Mouse (Mus musculus): Measurements from ENCODE around the gene Syt11. TPM values are rescaled to one million over a fixed set of nuclear protein-coding genes. Genes with fewer than 3 reads are reported as not detected.
A peak's percentile ranks its signal among the peaks of the same experiment; 100 is the strongest.
"Not testable (repeated sequence)": the region's sequence is repeated elsewhere in the genome, so short reads cannot be mapped to it uniquely, and the experiment has no call there.

The Syt11 gene
- polyA plus RNA-seq, 1 experiment from 2014 or later, result 41.4 TPM

DNA sequence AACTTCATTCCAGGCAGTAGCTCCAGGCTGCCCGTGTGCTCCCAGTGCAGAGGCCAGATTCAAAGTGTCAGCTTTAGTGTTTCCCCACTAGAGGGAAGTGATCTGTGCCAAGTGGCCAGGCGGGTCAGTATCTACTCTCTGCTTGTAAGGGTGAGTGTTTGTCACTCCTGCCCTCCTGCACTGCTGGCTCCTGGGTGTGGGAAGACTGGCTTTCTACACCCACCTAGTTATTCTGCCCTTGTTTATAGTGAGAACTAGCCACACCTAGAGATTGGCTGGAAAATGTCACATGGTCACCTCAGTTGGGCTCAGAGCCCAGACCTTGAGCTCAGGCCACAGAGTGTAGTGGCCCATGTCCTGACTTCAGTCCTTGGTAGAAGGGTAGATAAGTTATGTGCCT lies 55.9 kb downstream of the Syt11 start:
- no peaks in the 10 kb centered on the region for H3K9me3 ChIP-seq
- 85% methylated on average over 2 of the region's 2 CpGs for WGBS
- H3K4me3 ChIP-seq, result no peak overlapping the region
- H3K27ac ChIP-seq, result no peak overlapping the region
- peaks cover 41% of the 10 kb centered on the region for H3K36me3 ChIP-seq
- no peaks in the 10 kb centered on the region for H3K27me3 ChIP-seq
- no peak for ATAC-seq (ENCODE audit: insufficient number of reproducible peaks, insufficient read depth, low FRiP score, low TSS enrichment)
- no peak overlapping the region for H3K4me2 ChIP-seq (replicated peaks)
- no peak overlapping the region for H3K9ac ChIP-seq
- H3K4me1 ChIP-seq, result peaks cover 19% of the 10 kb centered on the region; the same call in 1 of the 2 replicates

DNA sequence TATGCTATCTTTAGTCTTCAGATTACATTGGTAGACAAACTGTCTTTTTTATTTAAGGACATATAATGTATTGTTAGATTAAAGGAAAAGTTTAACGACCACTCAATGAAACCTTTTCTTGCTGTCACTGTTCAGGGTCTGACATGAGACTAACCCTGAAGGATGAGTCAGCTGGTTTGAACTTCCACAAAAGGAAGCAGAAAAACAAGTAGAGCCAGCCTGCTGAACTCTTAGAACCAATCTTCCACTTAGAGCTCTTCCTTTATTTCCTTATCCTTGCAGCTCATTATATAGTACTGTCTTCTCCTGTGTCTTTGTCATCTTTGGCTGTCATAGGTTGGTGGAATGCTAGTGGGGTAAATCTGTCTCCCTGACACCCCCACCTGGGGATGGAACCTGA lies 57.1 kb downstream of the Syt11 start:
- ATAC-seq (ENCODE audit: insufficient number of reproducible peaks, insufficient read depth, low FRiP score, low TSS enrichment), result no peak
- Histone ChIP-seq H3K4me2 (replicated peaks) (peak overlapping the region; percentile 37), H3K9ac (peak overlapping the region; percentile 20; the same call in 1 of the 2 replicates), H3K4me1 (peaks cover 19% of the 10 kb centered on the region; the same call in 1 of the 2 replicates), H3K27ac (0 out of 2 replicates have a peak overlapping the region, but pooled peaks have one; percentile 41), H3K36me3 (peaks cover 41% of the 10 kb centered on the region), H3K9me3 (no peaks in the 10 kb centered on the region), H3K4me3 (peak overlapping the region; percentile 13), H3K27me3 (no peaks in the 10 kb centered on the region)
- 58% methylated on average over 1 of the region's 1 CpGs for WGBS

DNA sequence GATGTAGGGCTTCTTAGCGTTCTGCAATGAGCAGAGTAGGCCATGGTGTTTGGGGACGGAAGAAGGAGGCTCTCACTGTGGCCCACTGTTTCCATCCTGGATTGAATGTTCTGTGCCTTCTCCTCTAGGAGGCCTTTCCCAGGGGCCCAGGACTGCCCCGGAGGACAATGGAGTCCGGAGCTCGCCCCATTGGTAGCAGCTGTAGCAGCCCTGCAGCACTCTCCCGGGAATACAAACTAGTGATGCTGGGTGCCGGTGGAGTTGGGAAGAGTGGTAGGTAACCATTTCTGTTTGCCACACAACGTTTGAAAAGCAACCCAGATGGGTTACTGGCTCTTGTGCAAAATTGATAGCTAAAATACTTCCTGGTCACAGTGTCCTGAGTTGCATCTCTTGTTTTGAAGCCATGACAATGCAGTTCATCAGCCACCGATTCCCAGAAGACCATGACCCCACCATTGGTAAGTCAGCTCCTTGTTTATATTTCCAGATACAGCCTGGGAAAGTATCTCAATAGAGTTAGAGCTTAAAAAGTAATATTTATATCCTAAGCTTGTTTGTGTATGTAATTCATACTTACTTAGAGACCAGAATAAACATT lies 57.7 kb downstream of the Syt11 start:
- H3K27ac ChIP-seq, result peak overlapping the region; percentile 73
- H3K4me1 ChIP-seq, result peaks cover 19% of the 10 kb centered on the region; the same call in 1 of the 2 replicates
- 9% methylated on average over 9 of the region's 9 CpGs for WGBS
- peak overlapping the region; percentile 78 for H3K4me2 ChIP-seq (replicated peaks)
- H3K9ac ChIP-seq, result peak overlapping the region; percentile 76
- ATAC-seq (ENCODE audit: insufficient number of reproducible peaks, insufficient read depth, low FRiP score, low TSS enrichment), result peak; percentile 70
- no peaks in the 10 kb centered on the region for H3K9me3 ChIP-seq
- peak overlapping the region; percentile 78 for H3K4me3 ChIP-seq
- no peaks in the 10 kb centered on the region for H3K27me3 ChIP-seq
- H3K36me3 ChIP-seq, result peaks cover 47% of the 10 kb centered on the region

DNA sequence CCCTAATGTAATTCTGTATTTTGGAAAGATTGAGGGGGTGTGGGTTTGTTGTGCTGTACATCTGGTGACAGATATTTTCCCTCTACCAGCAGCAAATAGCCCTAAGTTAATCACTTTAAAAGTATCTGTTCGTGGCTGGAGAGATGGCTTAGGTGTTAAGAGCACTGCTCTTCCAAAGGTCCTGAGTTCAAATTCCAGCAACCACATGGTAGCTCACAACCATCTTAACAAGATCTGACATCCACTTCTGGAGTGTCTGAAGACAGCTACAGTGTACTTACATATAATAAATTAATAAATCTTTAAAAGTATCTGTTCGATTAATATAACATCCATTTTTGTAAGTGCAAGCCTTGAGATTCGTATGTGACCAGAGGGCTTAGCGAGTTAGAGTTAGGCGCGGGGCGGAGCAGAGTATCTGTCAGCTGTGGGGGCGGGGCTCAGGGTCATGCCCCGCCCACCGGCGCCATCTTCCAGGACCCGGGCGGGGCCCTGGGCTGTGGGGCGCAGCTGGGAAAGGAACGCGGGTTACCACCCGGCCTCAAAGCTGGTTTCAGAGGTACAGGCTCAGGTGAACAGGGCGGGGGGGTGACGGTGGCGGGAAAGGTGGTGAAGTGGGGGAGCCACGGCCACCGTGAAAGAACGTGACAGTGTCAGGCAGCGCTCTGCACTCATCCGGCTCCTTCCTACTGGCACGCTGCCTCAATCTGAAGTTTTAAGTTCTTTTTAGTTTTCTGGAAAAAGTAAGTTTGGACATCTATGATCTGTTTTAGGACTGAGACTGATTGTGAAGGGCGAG lies 58.4 kb downstream of the Syt11 start, which contains the start of gene Rit1:
Gene Rit1 (plus strand): TSS at position 440 of the 799 bp plus-strand sequence.
- Histone ChIP-seq H3K4me1 (peaks cover 19% of the 10 kb centered on the region; the same call in 1 of the 2 replicates), H3K36me3 (peaks cover 53% of the 10 kb centered on the region), H3K9ac (peak within 1 kb of the TSS; percentile 76), H3K4me2 (replicated peaks) (peak within 1 kb of the TSS; percentile 78), H3K4me3 (peak within 1 kb of the TSS; percentile 78), H3K9me3 (no peaks in the 10 kb centered on the region), H3K27me3 (no peaks in the 10 kb centered on the region), H3K27ac (peak within 1 kb of the TSS; percentile 73)
- 3% methylated on average over 27 of the region's 27 CpGs for WGBS
- ATAC-seq (ENCODE audit: insufficient number of reproducible peaks, insufficient read depth, low FRiP score, low TSS enrichment), result peak; percentile 93

DNA sequence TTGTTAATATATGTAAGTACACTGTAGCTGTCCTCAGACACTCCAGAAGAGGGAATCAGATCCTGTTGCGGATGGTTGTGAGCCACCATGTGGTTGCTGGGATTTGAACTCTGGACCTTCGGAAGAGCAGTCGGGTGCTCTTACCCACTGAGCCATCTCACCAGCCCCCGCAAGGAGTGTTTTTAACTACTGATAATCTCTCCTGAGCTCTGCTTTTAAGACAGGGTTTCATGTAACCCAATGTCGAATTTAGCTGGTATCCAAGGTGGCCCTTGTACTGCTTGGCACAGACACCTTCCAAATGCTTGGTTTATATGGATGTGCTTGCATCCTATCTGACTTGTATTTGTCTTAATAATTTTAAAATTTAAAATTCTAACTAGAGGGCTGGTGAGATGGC lies 59.2 kb downstream of the Syt11 start:
- Histone ChIP-seq H3K36me3 (peaks cover 56% of the 10 kb centered on the region), H3K4me1 (peaks cover 19% of the 10 kb centered on the region; the same call in 1 of the 2 replicates)
- H3K4me3 ChIP-seq; ATAC-seq (ENCODE audit: insufficient number of reproducible peaks, insufficient read depth, low FRiP score, low TSS enrichment); H3K9me3 ChIP-seq; H3K4me2 ChIP-seq (replicated peaks); H3K27ac ChIP-seq; H3K27me3 ChIP-seq; H3K9ac ChIP-seq: not testable (repeated sequence)
- WGBS, result 86% methylated on average over 5 of the region's 5 CpGs

DNA sequence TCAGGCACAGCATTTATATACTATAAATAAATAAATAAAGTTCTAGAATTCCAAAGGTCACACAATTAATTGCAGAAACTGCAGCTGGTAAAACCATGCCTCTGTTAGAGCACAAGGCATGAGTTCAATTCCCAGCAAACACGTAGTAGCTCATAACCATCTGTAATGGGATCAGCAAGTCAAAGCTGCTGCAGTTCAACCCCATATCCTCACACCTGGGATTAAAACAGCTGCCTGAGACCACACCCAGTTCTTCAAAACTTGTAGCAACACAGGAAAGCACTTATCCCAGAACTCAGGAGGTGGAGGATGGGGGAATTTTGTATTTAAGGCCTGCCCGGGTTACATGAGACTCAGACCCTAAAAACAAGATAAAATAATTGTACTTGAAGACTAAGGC lies 60.2 kb downstream of the Syt11 start:
- WGBS, result 68% methylated on average over 2 of the region's 2 CpGs
- peaks cover 56% of the 10 kb centered on the region for H3K36me3 ChIP-seq

DNA sequence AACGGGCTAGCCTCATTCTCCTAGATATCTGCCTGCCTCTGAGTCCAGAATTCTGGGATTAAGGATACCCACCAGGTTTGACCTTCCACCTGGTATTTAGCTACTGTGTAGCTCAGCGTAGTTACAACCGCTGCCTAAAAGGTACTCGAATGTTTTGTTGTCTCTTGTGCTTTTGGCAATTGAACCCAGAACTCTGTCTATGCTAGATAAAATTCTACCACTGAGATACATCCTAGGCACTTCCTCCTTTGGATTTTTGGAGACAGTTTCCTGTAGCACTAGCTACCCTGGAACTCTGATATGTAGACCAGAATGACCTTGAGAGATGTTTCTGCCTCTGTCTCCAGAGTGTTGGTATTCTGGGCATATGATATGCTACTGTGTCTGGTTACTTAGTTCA lies 61.3 kb downstream of the Syt11 start:
- H3K4me2 ChIP-seq (replicated peaks), result no peak overlapping the region
- no peaks in the 10 kb centered on the region for H3K9me3 ChIP-seq
- no peak overlapping the region for H3K27ac ChIP-seq
- H3K4me3 ChIP-seq, result no peak overlapping the region
- peaks cover 14% of the 10 kb centered on the region; the same call in 1 of the 2 replicates for H3K4me1 ChIP-seq
- H3K9ac ChIP-seq, result no peak overlapping the region
- ATAC-seq (ENCODE audit: insufficient number of reproducible peaks, insufficient read depth, low FRiP score, low TSS enrichment), result no peak
- H3K27me3 ChIP-seq, result no peaks in the 10 kb centered on the region
- 95% methylated on average over 4 of the region's 4 CpGs for WGBS
- H3K36me3 ChIP-seq, result peaks cover 56% of the 10 kb centered on the region

More for the DNA sequence above, 60.2 kb downstream of the Syt11 start:
- Histone ChIP-seq H3K4me3 (no peak overlapping the region), H3K9me3 (no peaks in the 10 kb centered on the region), H3K4me2 (replicated peaks) (no peak overlapping the region), H3K4me1 (peaks cover 19% of the 10 kb centered on the region; the same call in 1 of the 2 replicates), H3K9ac (no peak overlapping the region), H3K27me3 (no peaks in the 10 kb centered on the region), H3K27ac (no peak overlapping the region; the same call in 1 of the 2 replicates)
- no peak for ATAC-seq (ENCODE audit: insufficient number of reproducible peaks, insufficient read depth, low FRiP score, low TSS enrichment)

DNA sequence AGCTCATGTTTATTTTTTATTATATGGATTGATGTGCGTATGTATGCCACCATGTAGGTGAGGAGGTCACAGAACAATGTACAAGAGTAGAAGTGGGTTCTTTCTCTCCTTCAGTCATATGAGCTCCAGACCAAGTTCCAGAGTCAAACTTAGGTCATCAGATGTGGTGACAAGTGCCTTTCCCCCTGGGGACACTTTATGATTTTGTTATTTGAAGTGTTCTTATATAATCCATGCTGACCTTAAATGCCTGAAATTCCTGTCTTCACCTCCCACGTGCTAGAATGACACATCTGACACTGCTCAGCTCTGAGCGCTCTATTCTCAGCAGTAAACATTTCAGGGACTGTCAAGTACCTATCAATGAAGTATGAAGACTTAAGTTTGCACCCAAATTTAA lies 73.7 kb downstream of the Syt11 start:
- Histone ChIP-seq H3K4me3 (no peak overlapping the region), H3K9me3 (no peaks in the 10 kb centered on the region), H3K4me1 (no peaks in the 10 kb centered on the region), H3K9ac (no peak overlapping the region), H3K27ac (no peak overlapping the region), H3K27me3 (no peaks in the 10 kb centered on the region), H3K4me2 (replicated peaks) (no peak overlapping the region), H3K36me3 (peaks cover 81% of the 10 kb centered on the region)
- ATAC-seq (ENCODE audit: insufficient number of reproducible peaks, insufficient read depth, low FRiP score, low TSS enrichment), result no peak
- 67% methylated on average over 3 of the region's 3 CpGs for WGBS

DNA sequence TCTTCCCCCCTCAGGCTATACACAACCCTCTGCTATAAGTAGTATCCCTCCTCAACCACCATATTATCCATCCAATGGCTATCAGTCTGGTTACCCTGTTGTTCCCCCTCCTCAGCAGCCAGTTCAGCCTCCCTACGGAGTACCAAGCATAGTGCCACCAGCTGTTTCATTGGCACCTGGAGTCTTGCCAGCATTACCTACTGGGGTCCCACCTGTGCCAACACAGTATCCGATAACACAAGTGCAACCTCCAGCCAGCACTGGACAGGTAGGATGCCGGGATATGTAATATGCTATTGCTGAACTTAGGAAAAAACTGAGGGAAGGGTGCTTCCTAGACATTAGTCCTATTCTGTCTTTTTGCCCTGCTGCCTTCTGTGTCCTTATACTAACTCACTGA lies 74.7 kb downstream of the Syt11 start:
- Histone ChIP-seq H3K9me3 (no peaks in the 10 kb centered on the region), H3K27me3 (no peaks in the 10 kb centered on the region), H3K27ac (no peak overlapping the region), H3K4me2 (replicated peaks) (no peak overlapping the region), H3K4me1 (no peaks in the 10 kb centered on the region), H3K4me3 (no peak overlapping the region), H3K36me3 (peaks cover 87% of the 10 kb centered on the region), H3K9ac (no peak overlapping the region)
- ATAC-seq (ENCODE audit: insufficient number of reproducible peaks, insufficient read depth, low FRiP score, low TSS enrichment), result no peak
- WGBS, result 96% methylated on average over 3 of the region's 3 CpGs

DNA sequence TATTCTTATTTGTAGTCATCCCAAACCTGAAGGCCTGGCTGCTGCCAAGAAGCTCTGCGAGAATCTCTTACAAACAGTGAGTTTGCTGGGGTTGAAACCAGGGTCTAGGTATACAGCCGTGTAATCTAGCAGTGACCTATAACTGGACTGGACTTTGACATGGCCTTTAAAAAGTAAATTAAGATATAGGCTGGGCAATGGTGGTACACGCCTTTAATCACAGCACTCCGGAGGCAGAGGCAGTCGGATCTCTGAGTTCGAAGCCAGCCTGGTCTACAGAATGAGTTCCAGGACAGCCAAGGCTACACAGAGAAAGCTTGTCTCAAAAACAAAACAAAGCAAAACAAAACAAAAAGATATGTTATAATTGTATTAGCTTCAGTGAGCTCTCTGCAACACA lies 76.1 kb downstream of the Syt11 start:
- H3K9me3 ChIP-seq, result no peaks in the 10 kb centered on the region
- no peak overlapping the region for H3K27ac ChIP-seq
- H3K4me3 ChIP-seq, result no peak overlapping the region
- ATAC-seq (ENCODE audit: insufficient number of reproducible peaks, insufficient read depth, low FRiP score, low TSS enrichment), result no peak
- peaks cover 87% of the 10 kb centered on the region for H3K36me3 ChIP-seq
- H3K27me3 ChIP-seq, result no peaks in the 10 kb centered on the region
- H3K9ac ChIP-seq, result no peak overlapping the region
- H3K4me1 ChIP-seq, result no peaks in the 10 kb centered on the region
- 92% methylated on average over 6 of the region's 6 CpGs for WGBS
- no peak overlapping the region for H3K4me2 ChIP-seq (replicated peaks)

DNA sequence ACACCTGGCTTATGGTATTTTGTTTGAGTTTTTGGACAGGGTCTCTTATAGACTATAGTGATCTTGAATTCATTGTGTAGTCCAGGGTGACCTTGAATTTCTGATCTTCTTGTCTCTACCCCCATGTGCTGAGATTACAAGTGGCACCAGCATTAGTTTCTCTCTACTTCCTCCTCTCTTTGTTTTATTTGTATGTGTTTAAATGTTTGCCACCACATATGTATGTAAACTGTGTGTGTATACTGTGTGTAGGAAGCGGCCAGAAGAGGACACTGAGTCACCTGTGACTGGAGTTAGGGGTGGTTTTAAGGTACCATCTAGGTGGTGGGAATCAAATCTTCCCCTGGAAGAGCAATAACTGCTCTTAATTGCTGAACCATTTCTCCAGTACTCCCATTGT lies 76.9 kb downstream of the Syt11 start:
- no peak overlapping the region for H3K27ac ChIP-seq
- ATAC-seq (ENCODE audit: insufficient number of reproducible peaks, insufficient read depth, low FRiP score, low TSS enrichment), result no peak
- no peak overlapping the region for H3K9ac ChIP-seq
- H3K4me2 ChIP-seq (replicated peaks), result no peak overlapping the region
- H3K36me3 ChIP-seq, result peaks cover 88% of the 10 kb centered on the region
- no peaks in the 10 kb centered on the region for H3K9me3 ChIP-seq
- no peaks in the 10 kb centered on the region for H3K4me1 ChIP-seq
- WGBS, result 96% methylated on average over 1 of the region's 1 CpGs
- no peak overlapping the region for H3K4me3 ChIP-seq
- H3K27me3 ChIP-seq, result no peaks in the 10 kb centered on the region

DNA sequence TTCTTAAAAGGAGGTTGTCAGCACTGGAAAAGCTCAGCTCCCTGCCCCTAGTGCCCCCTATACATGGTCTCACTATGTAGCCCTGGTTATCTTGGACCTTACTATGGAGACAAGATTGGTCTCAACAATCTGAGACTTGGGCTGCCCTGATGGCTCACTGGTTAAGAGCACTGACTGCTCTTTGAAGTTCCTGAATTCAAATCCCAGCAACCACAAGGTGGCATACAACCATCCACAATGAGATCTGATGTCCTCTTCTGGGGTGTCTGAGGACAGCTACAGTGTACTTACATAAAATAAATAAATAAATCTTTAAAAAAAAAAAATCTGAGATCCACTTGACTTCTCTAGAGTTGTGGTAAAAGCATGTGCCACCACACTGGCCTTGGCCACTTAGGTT lies 79.4 kb downstream of the Syt11 start:
- H3K4me1 ChIP-seq, result no peaks in the 10 kb centered on the region
- no peaks in the 10 kb centered on the region for H3K27me3 ChIP-seq
- H3K36me3 ChIP-seq, result peaks cover 94% of the 10 kb centered on the region
- H3K9ac ChIP-seq, result no peak overlapping the region
- no peaks in the 10 kb centered on the region for H3K9me3 ChIP-seq
- no peak overlapping the region for H3K27ac ChIP-seq
- no peak overlapping the region for H3K4me2 ChIP-seq (replicated peaks)
- H3K4me3 ChIP-seq, result no peak overlapping the region
- no peak for ATAC-seq (ENCODE audit: insufficient number of reproducible peaks, insufficient read depth, low FRiP score, low TSS enrichment)

Measured in embryonic facial prominence, embryonic 12.5 days (tissue).